Mouse (Mus musculus) midbrain, embryonic 11.5 days (tissue): ENCODE measurements at regions not wholly inside any gene's neighbourhood (a gene's known extent, or its start where the extent isn't known, plus 50 kb on each side); places are given as distances from the start of the nearest gene placed in this dataset.

Experiments used
- ATAC-seq: fragments of 200-750 bp; cut with Nextera tagmentation; 2 replicates; pipeline ENCODE4 v1.8.0; 2017; ENCODE audit warnings: moderate TSS enrichment, moderate library complexity; ENCODE audit not compliant: low FRiP score
- DNase-seq: peaks from one replicate; pipeline ENCODE4 v3.0.0; 2015; ENCODE audit warnings: low spot score; ENCODE audit errors: missing footprints
- H3K27ac ChIP-seq: fragments of 300-500 bp; sonication (generic); 2 replicates; pipeline ENCODE4 v1.5.1; 2014; ENCODE audit warnings: low read depth, low read length
- H3K27me3 ChIP-seq: fragments of 300-500 bp; sonication (generic); 2 replicates; pipeline ENCODE4 v1.6.1; 2014; ENCODE audit warnings: mild to moderate bottlenecking, low read length, moderate library complexity, mixed read lengths; ENCODE audit not compliant: control insufficient read depth, insufficient read depth
- H3K36me3 ChIP-seq: fragments of 300-500 bp; sonication (generic); 2 replicates; pipeline ENCODE4 v1.6.1; 2014; ENCODE audit warnings: mild to moderate bottlenecking, low read length, moderate library complexity, mixed read lengths; ENCODE audit not compliant: control insufficient read depth, insufficient read depth
- H3K4me1 ChIP-seq: fragments of 300-500 bp; sonication (generic); 2 replicates; pipeline ENCODE4 v1.6.1; 2014; ENCODE audit warnings: low read length; ENCODE audit not compliant: control insufficient read depth, insufficient read depth
- H3K4me2 ChIP-seq: fragments of 300-500 bp; sonication (generic); 2 replicates; pipeline ENCODE4 v1.6.1; 2014; ENCODE audit warnings: mild to moderate bottlenecking, moderate library complexity
- H3K4me3 ChIP-seq: fragments of 300-500 bp; sonication (generic); 2 replicates; pipeline ENCODE4 v1.5.1; 2014; ENCODE audit warnings: low read depth, low read length
- H3K9ac ChIP-seq: fragments of 300-500 bp; sonication (generic); 2 replicates; pipeline ENCODE4 v1.6.1; 2014; ENCODE audit warnings: low read length
- H3K9me3 ChIP-seq: fragments of 300-500 bp; sonication (generic); 2 replicates; pipeline ENCODE4 v1.6.1; 2016; ENCODE audit warnings: low read length; ENCODE audit not compliant: control insufficient read depth
- WGBS: fragments of 180-500 bp; shearing (Covaris S2); extraction: QIAGEN DNeasy Blood & Tissue Kit; methylation state at CpG from one replicate; pipeline ENCODE4 v1.1.7; 2014; 5-methylcytosine and 5-hydroxymethylcytosine counted together

DNA sequence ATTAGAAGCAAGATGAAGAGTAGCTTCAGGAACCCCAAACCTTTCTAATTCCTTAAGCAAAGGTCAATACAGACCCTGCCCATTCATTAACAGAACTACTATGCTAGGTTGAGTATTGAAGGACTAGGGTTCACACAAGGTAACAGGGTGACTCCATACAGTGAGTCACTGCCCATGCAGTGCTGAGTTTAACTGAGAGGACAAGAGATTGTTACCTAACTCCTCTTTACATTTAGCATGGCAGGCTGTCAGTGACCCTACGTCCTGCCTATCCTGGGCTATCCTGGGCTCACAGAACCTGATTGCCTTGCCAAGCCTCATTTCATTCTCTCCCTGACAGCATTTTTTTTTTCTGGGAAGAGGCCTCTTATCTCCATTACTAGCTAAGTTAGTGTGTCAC lies 127.6 kb upstream of the Ell2 start:
- Histone ChIP-seq H3K9me3 (no peaks in the 10 kb centered on the region), H3K27me3 (no peaks in the 10 kb centered on the region), H3K9ac (no peak overlapping the region), H3K4me3 (no peak overlapping the region), H3K36me3 (no peaks in the 10 kb centered on the region), H3K4me2 (no peak overlapping the region), H3K4me1 (no peaks in the 10 kb centered on the region), H3K27ac (no peak overlapping the region)
- ATAC-seq: no peak
- WGBS: 74% methylated on average over 1 of the region's 1 CpGs
- no peak for DNase-seq

DNA sequence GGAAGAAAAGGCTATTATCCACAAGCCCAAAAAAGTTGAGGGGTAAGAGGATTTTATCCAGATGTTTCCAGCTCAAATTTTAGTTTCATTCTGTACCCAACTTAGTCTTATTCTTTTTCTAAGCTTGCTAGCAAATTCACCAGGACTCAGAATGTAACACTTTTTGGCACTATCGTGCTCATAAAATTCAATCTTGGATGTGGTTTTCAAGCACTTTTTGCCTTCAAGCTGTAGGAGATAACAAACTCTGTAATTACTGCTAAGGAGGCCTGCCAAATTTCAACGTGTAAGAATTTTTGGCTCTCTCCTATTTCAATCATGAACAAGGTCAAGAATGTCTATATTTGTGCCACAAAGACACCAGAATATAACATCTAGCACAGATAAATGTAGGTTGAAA lies 115.7 kb upstream of the Ell2 start:
- DNase-seq (no peak), ATAC-seq (no peak)
- no peaks in the 10 kb centered on the region for H3K9me3 ChIP-seq
- no peaks in the 10 kb centered on the region for H3K36me3 ChIP-seq
- no peak overlapping the region for H3K4me2 ChIP-seq
- H3K4me1 ChIP-seq: no peaks in the 10 kb centered on the region
- no peak overlapping the region for H3K9ac ChIP-seq
- no peak overlapping the region for H3K4me3 ChIP-seq
- no peak overlapping the region for H3K27ac ChIP-seq
- no peaks in the 10 kb centered on the region for H3K27me3 ChIP-seq
- WGBS: 90% methylated on average over 2 of the region's 2 CpGs

- no peak overlapping the region for H3K27ac ChIP-seq
- no peak overlapping the region for H3K9ac ChIP-seq
- H3K27me3 ChIP-seq: no peaks in the 10 kb centered on the region
- H3K4me2 ChIP-seq: no peak overlapping the region
- 87% methylated on average over 2 of the region's 2 CpGs for WGBS
- no peak overlapping the region for H3K4me3 ChIP-seq
- no peak for ATAC-seq
- no peaks in the 10 kb centered on the region for H3K4me1 ChIP-seq
- no peaks in the 10 kb centered on the region for H3K36me3 ChIP-seq
- no peaks in the 10 kb centered on the region for H3K9me3 ChIP-seq
- DNase-seq: no peak
Observed at GRCm38 (mm10) chr13:75596856-75597255, 109.7 kb upstream of the Ell2 start.

DNA sequence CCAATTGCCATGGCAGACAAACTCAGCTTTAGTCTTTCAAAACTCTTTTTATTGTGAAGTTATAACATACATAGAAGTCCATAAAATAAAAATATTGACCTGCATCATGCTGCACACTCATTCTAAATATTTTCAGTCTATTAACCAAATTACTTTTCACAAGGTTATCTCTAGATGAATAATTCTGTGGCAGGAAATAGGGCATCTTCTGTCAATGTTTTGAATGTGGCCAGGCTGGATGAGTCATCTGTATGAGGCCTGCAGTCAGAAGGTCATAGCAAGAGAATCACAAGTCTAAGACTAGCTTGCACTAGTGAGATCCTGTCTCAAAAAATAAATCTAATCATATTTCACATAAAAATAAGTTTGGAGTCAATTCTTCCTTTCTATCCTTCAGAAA lies 108.4 kb upstream of the Ell2 start:
- H3K27ac ChIP-seq: no peak overlapping the region
- ATAC-seq (no peak), DNase-seq (no peak)
- no peak overlapping the region for H3K4me2 ChIP-seq
- H3K9ac ChIP-seq: no peak overlapping the region
- H3K4me1 ChIP-seq: no peaks in the 10 kb centered on the region
- no peaks in the 10 kb centered on the region for H3K27me3 ChIP-seq
- no peaks in the 10 kb centered on the region for H3K9me3 ChIP-seq
- no peaks in the 10 kb centered on the region for H3K36me3 ChIP-seq
- H3K4me3 ChIP-seq: no peak overlapping the region

DNA sequence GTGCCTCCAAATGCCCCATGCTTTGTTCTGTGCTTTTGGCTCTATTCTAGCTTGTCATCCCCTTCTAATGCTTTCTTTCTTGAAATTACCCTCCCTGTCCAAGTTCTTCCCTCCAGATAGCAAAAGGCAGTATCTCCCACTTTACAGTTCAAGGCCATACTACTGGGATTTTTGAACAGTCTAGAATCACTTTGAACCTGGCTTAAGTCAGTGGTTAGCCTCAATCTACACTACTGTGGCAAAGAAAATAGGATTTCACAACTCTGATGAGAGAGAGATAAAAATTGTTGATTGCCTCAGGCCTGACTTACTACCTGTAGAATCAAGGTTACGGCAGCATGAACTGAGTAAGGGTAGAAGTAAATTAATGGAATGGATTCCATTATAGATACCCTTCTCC lies 107.9 kb upstream of the Ell2 start:
- DNase-seq (no peak), ATAC-seq (no peak)
- 94% methylated on average over 1 of the region's 1 CpGs for WGBS
- no peak overlapping the region for H3K27ac ChIP-seq
- H3K9me3 ChIP-seq: no peaks in the 10 kb centered on the region
- H3K9ac ChIP-seq: no peak overlapping the region
- H3K4me1 ChIP-seq: no peaks in the 10 kb centered on the region
- H3K27me3 ChIP-seq: no peaks in the 10 kb centered on the region
- no peak overlapping the region for H3K4me2 ChIP-seq
- no peaks in the 10 kb centered on the region for H3K36me3 ChIP-seq
- no peak overlapping the region for H3K4me3 ChIP-seq

GRCm38 (mm10) chr13:75623229-75623628 lies 83.3 kb upstream of the Ell2 start:
- Histone ChIP-seq H3K4me1 (no peaks in the 10 kb centered on the region), H3K27ac (no peak overlapping the region), H3K4me2 (no peak overlapping the region), H3K4me3 (no peak overlapping the region), H3K9ac (no peak overlapping the region), H3K9me3 (no peaks in the 10 kb centered on the region), H3K36me3 (no peaks in the 10 kb centered on the region), H3K27me3 (no peaks in the 10 kb centered on the region)
- WGBS: 91% methylated on average over 3 of the region's 3 CpGs
- DNase-seq (no peak), ATAC-seq (no peak)

- Histone ChIP-seq H3K27ac (no peak overlapping the region), H3K4me2 (no peak overlapping the region), H3K9me3 (no peaks in the 10 kb centered on the region), H3K27me3 (no peaks in the 10 kb centered on the region), H3K36me3 (no peaks in the 10 kb centered on the region), H3K4me1 (no peaks in the 10 kb centered on the region), H3K9ac (no peak overlapping the region), H3K4me3 (no peak overlapping the region)
- DNase-seq (no peak), ATAC-seq (no peak)
- WGBS: 90% methylated on average over 1 of the region's 1 CpGs
Observed at GRCm38 (mm10) chr13:75627405-75627804, 79.2 kb upstream of the Ell2 start.

DNA sequence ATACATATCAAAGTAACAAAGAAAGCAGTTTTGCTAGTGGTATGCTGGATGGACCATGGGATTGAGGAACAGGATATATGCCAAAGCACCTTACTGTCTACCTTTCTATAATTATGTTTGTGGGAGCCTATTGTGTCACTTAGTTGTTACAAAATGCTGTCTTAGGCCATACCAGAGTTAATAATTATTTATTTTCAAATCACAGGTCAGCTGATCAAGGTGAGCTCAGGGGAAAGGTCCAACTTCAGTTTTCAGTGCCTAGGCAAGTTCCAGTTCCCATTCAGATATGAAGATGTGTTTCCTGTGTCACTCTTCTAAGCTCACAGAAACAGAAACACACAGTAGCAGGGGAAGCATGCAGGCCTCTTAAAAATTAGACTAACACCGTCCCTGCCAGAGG lies 75.5 kb upstream of the Ell2 start:
- Histone ChIP-seq H3K4me3 (no peak overlapping the region), H3K9me3 (no peaks in the 10 kb centered on the region), H3K27ac (no peak overlapping the region), H3K4me1 (no peaks in the 10 kb centered on the region), H3K27me3 (no peaks in the 10 kb centered on the region), H3K4me2 (no peak overlapping the region), H3K36me3 (no peaks in the 10 kb centered on the region), H3K9ac (no peak overlapping the region)
- 83% methylated on average over 1 of the region's 1 CpGs for WGBS
- DNase-seq (no peak), ATAC-seq (no peak)

- H3K4me1 ChIP-seq: no peaks in the 10 kb centered on the region
- H3K4me2 ChIP-seq: no peak overlapping the region
- no peak for ATAC-seq
- DNase-seq: no peak
- H3K36me3 ChIP-seq: no peaks in the 10 kb centered on the region
- no peaks in the 10 kb centered on the region for H3K27me3 ChIP-seq
- no peaks in the 10 kb centered on the region for H3K9me3 ChIP-seq
- 71% methylated on average over 1 of the region's 1 CpGs for WGBS
- H3K27ac ChIP-seq: no peak overlapping the region
- no peak overlapping the region for H3K4me3 ChIP-seq
- no peak overlapping the region for H3K9ac ChIP-seq
Observed at GRCm38 (mm10) chr13:75647513-75647912, 59.0 kb upstream of the Ell2 start.

GRCm38 (mm10) chr13:75651941-75652340 lies 54.6 kb upstream of the Ell2 start:
- ATAC-seq: no peak
- Histone ChIP-seq H3K36me3 (no peaks in the 10 kb centered on the region), H3K4me3 (no peak overlapping the region), H3K4me2 (no peak overlapping the region), H3K27me3 (no peaks in the 10 kb centered on the region), H3K4me1 (no peaks in the 10 kb centered on the region), H3K9ac (no peak overlapping the region), H3K27ac (no peak overlapping the region), H3K9me3 (no peaks in the 10 kb centered on the region)
- WGBS: 86% methylated on average over 3 of the region's 3 CpGs
- no peak for DNase-seq
